Mouse (Mus musculus): ENCODE measurements around the gene Olfr1232. TPM values are rescaled to one million over a fixed set of nuclear protein-coding genes. Genes with fewer than 3 reads are reported as not detected.

Gene Olfr1232
- not detected in 2 replicates for polyA plus RNA-seq (2014; fragmentation: Nextera tagmentation; extraction: Ambion mirVana)

- DNase-seq (ENCODE audit: low spot score) = no peak
- ATAC-seq (ENCODE audit: low FRiP score) = no peak
- Histone ChIP-seq H3K4me1 (replicated peaks; ENCODE audit: control insufficient read depth, insufficient read depth, low read length) (no peaks in the 10 kb centered on the region), H3K36me3 (ENCODE audit: control insufficient read depth, insufficient read depth, low read length) (no peaks in the 10 kb centered on the region), H3K4me2 (replicated peaks; ENCODE audit: low read depth, low read length) (no peak within 1 kb of the TSS), H3K9me3 (ENCODE audit: control insufficient read depth, low read length) (no peaks in the 10 kb centered on the region), H3K27me3 (ENCODE audit: control insufficient read depth, insufficient read depth, low read length) (no peaks in the 10 kb centered on the region), H3K27ac (ENCODE audit: low read depth, low read length) (no peak within 1 kb of the TSS), H3K9ac (ENCODE audit: low read depth, low read length) (no peak within 1 kb of the TSS), H3K4me3 (ENCODE audit: low read depth, low read length) (no peak within 1 kb of the TSS)
These were observed at the start of gene Olfr1232 for GRCm38 (mm10) chr2:89329575-89329974. Gene Olfr1232 (minus strand): TSS chr2:89329675.

DNA sequence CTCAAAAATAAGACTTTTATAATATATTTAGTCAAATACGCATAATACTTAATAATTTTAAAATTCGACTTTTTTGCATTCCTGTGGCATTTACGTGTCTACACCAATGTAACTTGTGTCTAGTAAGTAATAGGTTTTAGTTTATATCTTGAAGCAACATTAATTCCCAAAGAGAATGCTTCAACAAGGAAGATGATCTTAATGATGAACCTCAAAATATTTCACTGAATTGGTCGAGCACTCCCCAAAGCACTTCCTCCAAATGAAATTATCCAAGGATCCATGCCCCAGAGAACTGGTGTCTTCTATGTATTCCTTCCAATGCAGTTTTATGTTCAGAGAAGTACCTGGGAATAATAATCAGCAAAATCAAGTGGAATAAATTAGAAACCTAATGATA, 35.3 kb upstream of the Olfr1232 start, which contains the start of gene Olfr1234:
TSS of gene Olfr1234 (minus strand) at position 101 of the 400 bp plus-strand sequence.
- Histone ChIP-seq H3K4me3 (ENCODE audit: low read depth, low read length) (no peak within 1 kb of the TSS), H3K27ac (ENCODE audit: low read depth, low read length) (no peak within 1 kb of the TSS), H3K4me1 (replicated peaks; ENCODE audit: control insufficient read depth, insufficient read depth, low read length) (no peaks in the 10 kb centered on the region), H3K4me2 (replicated peaks; ENCODE audit: low read depth, low read length) (no peak within 1 kb of the TSS), H3K9me3 (ENCODE audit: control insufficient read depth, low read length) (no peaks in the 10 kb centered on the region), H3K27me3 (ENCODE audit: control insufficient read depth, insufficient read depth, low read length) (no peaks in the 10 kb centered on the region), H3K9ac (ENCODE audit: low read depth, low read length) (no peak within 1 kb of the TSS), H3K36me3 (ENCODE audit: control insufficient read depth, insufficient read depth, low read length) (no peaks in the 10 kb centered on the region)
- DNase-seq (ENCODE audit: low spot score) (no peak), ATAC-seq (ENCODE audit: low FRiP score) (no peak)
- WGBS = 88% methylated on average over 4 of the region's 4 CpGs

DNA sequence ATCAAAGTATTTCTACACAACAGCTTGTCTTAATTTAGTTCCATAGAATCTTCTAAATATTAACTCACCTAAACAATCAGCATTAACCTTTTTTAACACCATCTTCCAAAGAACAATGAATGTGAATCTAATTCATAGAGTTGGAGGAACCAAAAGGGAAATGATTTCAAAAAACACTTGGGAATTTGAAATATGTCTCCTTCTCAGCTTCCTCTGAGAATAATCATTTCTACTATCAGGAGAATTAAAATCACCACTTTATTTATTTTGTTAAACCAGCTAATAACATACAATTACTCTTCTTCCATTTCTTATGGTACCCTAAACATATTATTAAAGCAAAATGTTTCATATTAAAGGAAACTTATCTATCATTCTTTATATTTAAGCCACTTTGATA, 12.8 kb upstream of the Olfr1232 start, which contains the start of gene Olfr1233:
TSS of gene Olfr1233 (minus strand) at position 101 of the 400 bp plus-strand sequence.
- Histone ChIP-seq H3K4me2 (replicated peaks; ENCODE audit: low read depth, low read length) (no peak within 1 kb of the TSS), H3K36me3 (ENCODE audit: control insufficient read depth, insufficient read depth, low read length) (no peaks in the 10 kb centered on the region), H3K27ac (ENCODE audit: low read depth, low read length) (no peak within 1 kb of the TSS), H3K4me1 (replicated peaks; ENCODE audit: control insufficient read depth, insufficient read depth, low read length) (no peaks in the 10 kb centered on the region), H3K27me3 (ENCODE audit: control insufficient read depth, insufficient read depth, low read length) (no peaks in the 10 kb centered on the region), H3K4me3 (ENCODE audit: low read depth, low read length) (no peak within 1 kb of the TSS), H3K9me3 (ENCODE audit: control insufficient read depth, low read length) (no peaks in the 10 kb centered on the region), H3K9ac (ENCODE audit: low read depth, low read length) (no peak within 1 kb of the TSS)
- no peak for ATAC-seq (ENCODE audit: low FRiP score)
- DNase-seq (ENCODE audit: low spot score) = no peak

DNA sequence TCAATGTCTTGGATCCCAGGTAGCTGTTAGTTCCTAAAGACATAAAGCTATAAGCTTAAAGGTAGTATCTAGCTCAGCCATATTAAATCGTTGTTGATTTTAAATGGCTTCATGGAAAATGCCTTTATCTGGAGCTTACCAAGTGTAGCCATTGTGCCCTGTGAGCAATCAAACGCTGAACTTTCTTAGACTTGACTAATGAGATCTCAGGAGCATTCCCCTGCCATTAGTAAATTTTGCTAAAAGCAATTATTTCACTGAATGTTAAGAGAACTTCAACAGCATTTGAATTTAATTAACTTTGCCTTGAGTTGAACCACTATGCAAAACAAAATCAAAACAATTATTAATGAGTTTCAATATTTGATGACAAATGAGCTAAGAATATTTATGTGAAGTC, 22.5 kb downstream of the Olfr1232 start, which contains the start of gene Olfr1231:
TSS of gene Olfr1231 (minus strand) at position 101 of the 400 bp plus-strand sequence.
- H3K4me2 ChIP-seq (replicated peaks; ENCODE audit: low read depth, low read length) = no peak within 1 kb of the TSS
- DNase-seq (ENCODE audit: low spot score) = no peak
- H3K4me1 ChIP-seq (replicated peaks; ENCODE audit: control insufficient read depth, insufficient read depth, low read length) = no peaks in the 10 kb centered on the region
- no peak within 1 kb of the TSS for H3K4me3 ChIP-seq (ENCODE audit: low read depth, low read length)
- no peak within 1 kb of the TSS for H3K9ac ChIP-seq (ENCODE audit: low read depth, low read length)
- no peaks in the 10 kb centered on the region for H3K36me3 ChIP-seq (ENCODE audit: control insufficient read depth, insufficient read depth, low read length)
- no peak for ATAC-seq (ENCODE audit: low FRiP score)
- H3K27me3 ChIP-seq (ENCODE audit: control insufficient read depth, insufficient read depth, low read length) = no peaks in the 10 kb centered on the region
- no peak within 1 kb of the TSS for H3K27ac ChIP-seq (ENCODE audit: low read depth, low read length)
- WGBS = 82% methylated on average over 2 of the region's 2 CpGs
- no peaks in the 10 kb centered on the region for H3K9me3 ChIP-seq (ENCODE audit: control insufficient read depth, low read length)

DNA sequence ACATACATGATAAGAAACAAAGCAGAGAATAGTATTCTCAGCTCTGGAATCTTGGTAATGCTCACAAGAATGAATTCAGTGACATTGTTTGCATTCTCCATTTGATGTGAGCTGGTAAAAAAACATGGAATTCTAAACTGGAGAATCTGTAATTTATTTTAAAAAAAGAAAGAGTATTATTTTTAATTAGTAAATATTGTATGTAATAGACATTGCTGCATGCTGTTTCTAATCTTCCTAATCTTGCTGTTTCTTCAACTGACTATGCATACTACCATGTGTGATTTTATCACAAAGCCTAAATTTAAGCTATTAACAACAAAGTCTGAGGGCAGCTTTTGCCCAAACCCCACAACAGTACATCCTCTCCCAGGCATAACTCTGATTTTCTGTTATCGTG, 32.3 kb downstream of the Olfr1232 start, which contains the start of gene Olfr1230:
TSS of gene Olfr1230 (minus strand) at position 101 of the 400 bp plus-strand sequence.
- Histone ChIP-seq H3K4me1 (replicated peaks; ENCODE audit: control insufficient read depth, insufficient read depth, low read length) (no peaks in the 10 kb centered on the region), H3K27ac (ENCODE audit: low read depth, low read length) (no peak within 1 kb of the TSS), H3K36me3 (ENCODE audit: control insufficient read depth, insufficient read depth, low read length) (no peaks in the 10 kb centered on the region), H3K9me3 (ENCODE audit: control insufficient read depth, low read length) (no peaks in the 10 kb centered on the region), H3K4me2 (replicated peaks; ENCODE audit: low read depth, low read length) (no peak within 1 kb of the TSS), H3K4me3 (ENCODE audit: low read depth, low read length) (no peak within 1 kb of the TSS), H3K9ac (ENCODE audit: low read depth, low read length) (no peak within 1 kb of the TSS), H3K27me3 (ENCODE audit: control insufficient read depth, insufficient read depth, low read length) (no peaks in the 10 kb centered on the region)
- 89% methylated on average over 1 of the region's 1 CpGs for WGBS
- no peak for DNase-seq (ENCODE audit: low spot score)
- no peak for ATAC-seq (ENCODE audit: low FRiP score)

DNA sequence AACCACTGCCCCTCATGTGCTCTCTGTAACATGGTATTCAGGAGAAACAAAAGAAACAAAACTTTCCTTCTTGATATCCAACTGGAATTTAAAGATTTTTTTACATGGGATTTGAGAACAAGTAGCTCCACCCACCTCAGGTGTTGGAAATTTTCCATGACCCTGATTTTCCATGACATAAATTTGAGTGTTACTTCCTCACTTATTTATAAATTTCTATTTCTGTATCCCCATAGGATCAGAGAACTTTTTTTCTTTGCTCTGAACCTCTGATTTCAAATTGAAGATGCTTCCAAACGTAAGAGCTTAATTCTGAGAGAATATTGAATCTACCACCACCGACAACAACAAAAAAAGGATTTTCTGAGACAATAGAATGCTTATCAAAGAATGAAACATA, 41.6 kb downstream of the Olfr1232 start, which contains the start of gene Olfr1229:
TSS of gene Olfr1229 (minus strand) at position 101 of the 400 bp plus-strand sequence.
- Histone ChIP-seq H3K36me3 (ENCODE audit: control insufficient read depth, insufficient read depth, low read length) (no peaks in the 10 kb centered on the region), H3K9ac (ENCODE audit: low read depth, low read length) (no peak within 1 kb of the TSS), H3K4me1 (replicated peaks; ENCODE audit: control insufficient read depth, insufficient read depth, low read length) (no peaks in the 10 kb centered on the region), H3K4me2 (replicated peaks; ENCODE audit: low read depth, low read length) (no peak within 1 kb of the TSS), H3K27ac (ENCODE audit: low read depth, low read length) (no peak within 1 kb of the TSS), H3K9me3 (ENCODE audit: control insufficient read depth, low read length) (no peaks in the 10 kb centered on the region), H3K27me3 (ENCODE audit: control insufficient read depth, insufficient read depth, low read length) (no peaks in the 10 kb centered on the region), H3K4me3 (ENCODE audit: low read depth, low read length) (no peak within 1 kb of the TSS)
- WGBS = 86% methylated on average over 2 of the region's 2 CpGs
- no peak for DNase-seq (ENCODE audit: low spot score)
- ATAC-seq (ENCODE audit: low FRiP score) = no peak

Other genes starting within 250 kb of the Olfr1232 start
- gene Olfr1219, start 246.2 kb downstream of the Olfr1232 start, polyA plus RNA-seq (2014; fragmentation: Nextera tagmentation; extraction: Ambion mirVana) = not detected in 2 replicates
- not detected in 2 replicates for gene Olfr1220, start 222.8 kb downstream of the Olfr1232 start, polyA plus RNA-seq (2014; fragmentation: Nextera tagmentation; extraction: Ambion mirVana)
- not detected in 2 replicates for gene Olfr1221, start 212.4 kb downstream of the Olfr1232 start, polyA plus RNA-seq (2014; fragmentation: Nextera tagmentation; extraction: Ambion mirVana)
- gene Olfr1222, start 196.6 kb downstream of the Olfr1232 start, polyA plus RNA-seq (2014; fragmentation: Nextera tagmentation; extraction: Ambion mirVana) = not detected in 2 replicates
- gene Olfr1223, start 178.1 kb downstream of the Olfr1232 start, polyA plus RNA-seq (2014; fragmentation: Nextera tagmentation; extraction: Ambion mirVana) = not detected in 2 replicates
- gene Olfr1224-ps1, start 165.6 kb downstream of the Olfr1232 start, polyA plus RNA-seq (2014; fragmentation: Nextera tagmentation; extraction: Ambion mirVana) = not detected in 2 replicates
- gene Olfr1225, start 155.0 kb downstream of the Olfr1232 start, polyA plus RNA-seq (2014; fragmentation: Nextera tagmentation; extraction: Ambion mirVana) = not detected in 2 replicates
- gene Olfr1226, start 129.6 kb downstream of the Olfr1232 start, polyA plus RNA-seq (2014; fragmentation: Nextera tagmentation; extraction: Ambion mirVana) = not detected in 2 replicates
- gene Olfr1228, start 75.6 kb downstream of the Olfr1232 start, polyA plus RNA-seq (2014; fragmentation: Nextera tagmentation; extraction: Ambion mirVana) = not detected in 2 replicates
- gene Olfr1229, start 41.7 kb downstream of the Olfr1232 start, polyA plus RNA-seq (2014; fragmentation: Nextera tagmentation; extraction: Ambion mirVana) = not detected in 2 replicates
- gene Olfr1230, start 32.4 kb downstream of the Olfr1232 start, polyA plus RNA-seq (2014; fragmentation: Nextera tagmentation; extraction: Ambion mirVana) = not detected in 2 replicates
- gene Olfr1231, start 22.6 kb downstream of the Olfr1232 start, polyA plus RNA-seq (2014; fragmentation: Nextera tagmentation; extraction: Ambion mirVana) = not detected in 2 replicates
- not detected in 2 replicates for gene Olfr1233, start 12.7 kb upstream of the Olfr1232 start, polyA plus RNA-seq (2014; fragmentation: Nextera tagmentation; extraction: Ambion mirVana)
- gene Olfr1234, start 35.2 kb upstream of the Olfr1232 start, polyA plus RNA-seq (2014; fragmentation: Nextera tagmentation; extraction: Ambion mirVana) = not detected in 2 replicates
- gene Olfr1238, start 80.0 kb upstream of the Olfr1232 start, polyA plus RNA-seq (2014; fragmentation: Nextera tagmentation; extraction: Ambion mirVana) = not detected in 2 replicates
- gene Olfr1239, start 90.7 kb upstream of the Olfr1232 start, polyA plus RNA-seq (2014; fragmentation: Nextera tagmentation; extraction: Ambion mirVana) = not detected in 2 replicates
- gene Olfr1240, start 113.3 kb upstream of the Olfr1232 start, polyA plus RNA-seq (2014; fragmentation: Nextera tagmentation; extraction: Ambion mirVana) = not detected in 2 replicates
- not detected in 2 replicates for gene Olfr1241, start 157.5 kb upstream of the Olfr1232 start, polyA plus RNA-seq (2014; fragmentation: Nextera tagmentation; extraction: Ambion mirVana)
- gene Olfr1242, start 168.7 kb upstream of the Olfr1232 start, polyA plus RNA-seq (2014; fragmentation: Nextera tagmentation; extraction: Ambion mirVana) = not detected in 2 replicates
- gene Olfr1243, start 201.8 kb upstream of the Olfr1232 start, polyA plus RNA-seq (2014; fragmentation: Nextera tagmentation; extraction: Ambion mirVana) = not detected in 2 replicates
- gene Olfr1245, start 248.8 kb upstream of the Olfr1232 start, polyA plus RNA-seq (2014; fragmentation: Nextera tagmentation; extraction: Ambion mirVana) = not detected in 2 replicates

Data from hindbrain, embryonic 11.5 days (tissue).